Mouse (Mus musculus) left cerebral cortex, postnatal 25 days (tissue): ENCODE results near the gene Cers6. TPM values are rescaled to one million over a fixed set of nuclear protein-coding genes. Genes with fewer than 3 reads are reported as not detected.
A peak's percentile ranks its signal among the peaks of the same experiment; 100 is the strongest.

Source experiments
- DNase-seq, 2 experiments: peaks; one replicate each; pipeline ENCODE4 v3.0.0; 2022; ENCODE audit warnings: low spot score in 2 of 2, mixed read lengths in 1 of 2
- intact Hi-C: fragments of 180-260 bp; cut with DNase I; formaldehyde crosslinking; loops from one replicate; pipeline ENCODE4 v1.15.1; 2025
- total RNA-seq, 2 experiments: library from RNA; stranded (reverse); gene quantifications; 2 replicates each; pipeline ENCODE4 v1.2.3; 2021

Gene Cers6
- total RNA-seq, 2 experiments from 2014 or later: 72.1 to 76.6 TPM

DNA sequence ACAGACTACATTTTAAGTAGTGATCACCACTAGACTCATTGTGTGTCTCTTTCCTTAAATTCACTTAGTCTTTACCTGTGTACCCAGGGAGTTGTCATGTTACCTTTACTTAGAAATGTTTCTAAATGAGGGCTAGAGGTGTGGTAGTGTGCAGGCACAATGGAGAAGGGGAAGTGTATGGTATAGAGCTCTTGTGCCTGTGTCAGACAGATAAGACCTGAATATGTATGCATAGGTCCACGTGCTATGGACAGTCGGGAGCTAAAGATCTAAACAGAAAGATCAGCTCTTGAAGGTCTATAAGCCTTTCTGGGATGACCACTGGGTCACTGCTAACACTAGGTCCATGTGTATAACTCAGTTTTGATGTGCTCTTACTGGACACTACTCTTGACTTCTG lies 87.9 kb downstream of the Cers6 start:
- intact Hi-C loops: no loop called here

GRCm38 (mm10) chr2:68949728-68950127 lies 88.5 kb downstream of the Cers6 start:
- intact Hi-C loops: no loop called here
- no peak for DNase-seq

More for the DNA sequence above, 87.9 kb downstream of the Cers6 start:
- DNase-seq: no peak

DNA sequence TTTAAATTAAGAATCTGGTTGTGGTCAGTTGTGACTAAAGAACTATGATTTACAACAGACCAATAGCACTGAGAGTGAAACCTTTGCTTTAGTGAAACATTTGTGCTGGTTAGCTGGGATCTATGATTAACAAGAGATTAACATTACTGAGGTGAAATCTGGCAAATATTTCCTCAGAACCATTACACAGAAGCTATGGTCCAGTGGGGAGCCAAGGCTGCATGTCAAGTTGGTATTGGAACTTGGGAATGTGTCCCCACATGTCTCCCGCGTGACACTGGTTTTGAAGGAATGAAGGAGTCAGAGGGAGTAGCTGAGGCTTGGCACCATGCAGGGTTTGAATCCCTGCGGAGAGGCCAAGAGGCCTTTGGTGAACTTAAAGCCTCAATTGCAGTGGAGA lies 90.5 kb downstream of the Cers6 start:
- intact Hi-C loops: no loop called here
- no peak for DNase-seq

DNA sequence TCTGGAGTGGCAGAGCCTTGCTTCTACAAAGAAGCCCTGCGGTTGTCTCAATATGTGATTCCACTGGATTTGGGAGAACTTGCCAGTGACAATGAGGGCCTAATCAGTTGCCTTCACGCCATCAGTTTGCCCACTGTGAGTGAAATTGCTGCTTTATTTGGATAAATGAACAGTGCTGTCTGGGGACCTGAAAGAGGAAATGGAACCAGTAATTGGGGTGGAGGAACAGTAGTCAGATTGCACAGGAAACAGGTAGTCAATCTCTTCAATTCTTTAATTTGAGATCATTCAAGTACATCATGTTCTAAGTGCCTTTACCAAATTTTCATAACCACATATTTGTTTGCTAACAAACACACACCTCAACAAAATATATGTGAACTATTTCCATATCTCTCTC lies 92.4 kb downstream of the Cers6 start:
- intact Hi-C loops: no loop called here
- DNase-seq: no peak

GRCm38 (mm10) chr2:68955496-68955895 lies 94.3 kb downstream of the Cers6 start:
- intact Hi-C loops: no loop called here
- no peak for DNase-seq

DNA sequence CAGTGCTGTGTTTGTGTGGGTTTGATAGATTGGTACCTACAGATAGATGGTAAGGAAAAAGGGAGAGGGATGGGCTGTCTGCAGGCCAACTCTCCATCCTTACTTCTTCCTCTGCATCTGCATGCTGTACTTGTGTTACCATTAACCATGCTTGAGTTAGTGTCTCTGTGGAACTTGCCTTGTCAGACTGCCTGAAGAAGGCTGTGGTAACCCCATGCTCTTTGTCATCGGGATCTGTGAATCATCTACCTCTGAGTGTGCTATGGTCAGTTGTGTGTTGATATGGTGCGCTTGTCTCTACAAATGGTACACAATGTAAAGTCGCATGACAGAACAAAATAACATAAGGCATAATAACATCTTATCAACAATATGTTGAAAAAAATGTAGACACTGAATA lies 94.9 kb downstream of the Cers6 start:
- no peak for DNase-seq
- intact Hi-C loops: no loop called here

GRCm38 (mm10) chr2:68957831-68958230 lies 96.6 kb downstream of the Cers6 start:
- DNase-seq: peak in 1 of 2 experiments; percentile 50
- intact Hi-C loops: no loop called here

- no peak for DNase-seq
- intact Hi-C loops: no loop called here
These were observed 98.3 kb downstream of the Cers6 start for GRCm38 (mm10) chr2:68959573-68959972.

DNA sequence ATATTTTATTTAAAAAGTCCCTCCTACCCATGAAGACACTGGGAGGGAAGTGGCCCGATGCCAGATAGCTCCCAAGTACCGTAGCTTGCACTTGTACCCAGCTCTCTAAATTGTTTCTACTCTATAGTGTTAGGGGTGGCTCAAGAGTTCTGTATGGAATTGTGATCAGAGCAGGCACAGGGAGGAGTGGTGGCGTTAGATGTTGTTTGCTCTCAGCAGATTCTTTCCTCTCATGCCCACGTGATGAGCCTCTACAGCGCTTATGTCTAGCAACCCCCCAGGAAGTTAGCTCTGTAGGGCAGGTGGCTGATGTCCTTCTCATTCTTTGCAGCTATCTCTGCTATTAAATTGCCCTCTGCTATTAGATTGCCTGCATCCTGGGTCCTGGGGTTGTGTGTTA lies 98.8 kb downstream of the Cers6 start:
- DNase-seq: no peak
- intact Hi-C loops: no loop called here

- intact Hi-C loops: no loop called here
- DNase-seq: no peak
These were observed 99.4 kb downstream of the Cers6 start for GRCm38 (mm10) chr2:68960620-68961019.

DNA sequence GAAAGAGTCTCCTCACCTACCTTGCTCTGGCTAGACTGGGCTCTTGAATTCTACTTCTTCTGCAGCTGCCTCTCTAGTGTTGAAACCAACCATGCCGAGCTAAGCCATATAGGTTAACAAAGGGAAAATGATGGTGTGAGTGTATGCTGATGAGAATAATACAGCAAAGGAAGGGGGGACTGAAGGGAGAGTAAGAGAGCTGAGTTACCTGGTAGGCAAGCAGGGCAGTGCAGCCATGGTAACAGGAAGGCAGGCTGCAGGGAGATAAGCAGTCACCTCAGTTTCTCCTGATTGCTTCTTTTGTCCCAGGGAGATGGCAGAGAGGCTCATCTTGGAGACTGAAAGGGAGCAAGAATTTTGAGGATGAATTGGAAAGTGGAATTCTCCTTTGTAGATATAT lies 105.1 kb downstream of the Cers6 start:
- DNase-seq: no peak
- intact Hi-C loops: no loop called here

DNA sequence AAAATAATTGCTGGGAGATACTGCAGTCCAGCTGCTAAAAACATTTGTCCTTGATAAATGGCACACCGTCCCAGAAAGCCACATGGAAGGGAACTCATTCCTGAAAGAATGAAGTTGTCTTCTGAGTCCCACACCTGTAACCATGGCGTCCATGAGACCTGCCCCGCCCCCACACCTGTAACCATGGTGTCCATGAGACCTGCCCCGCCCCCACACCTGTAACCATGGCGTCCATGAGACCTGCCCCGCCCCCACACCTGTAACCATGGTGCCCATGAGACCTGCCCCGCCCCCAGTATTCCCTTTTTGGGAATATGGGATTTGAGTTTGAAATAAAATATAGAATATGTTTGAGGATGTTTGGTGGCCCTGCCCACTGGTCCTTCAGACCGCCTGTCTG lies 106.8 kb downstream of the Cers6 start:
- intact Hi-C loops: no loop called here

DNA sequence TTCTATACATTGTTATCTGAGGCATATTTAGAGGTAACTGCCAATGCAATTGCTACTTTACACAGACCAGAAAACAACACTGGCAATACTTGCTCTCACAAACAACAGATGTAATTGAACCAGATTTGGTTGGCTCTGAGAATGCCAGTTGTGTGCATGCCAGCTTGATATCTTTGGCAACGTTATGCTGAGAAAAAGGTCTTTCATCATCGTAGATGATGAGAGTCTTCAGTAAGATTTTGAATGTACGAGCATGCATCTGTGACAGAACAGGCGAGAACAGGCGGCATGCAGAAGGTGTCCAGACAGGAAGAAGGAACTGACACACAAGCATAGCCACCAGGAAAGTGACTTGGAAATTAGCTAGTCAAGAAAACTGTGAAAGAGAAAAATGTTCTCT lies 110.6 kb downstream of the Cers6 start:
- intact Hi-C loops: no loop called here
- peak in 1 of 2 experiments; percentile 46 for DNase-seq

More for the DNA sequence above, 106.8 kb downstream of the Cers6 start:
- no peak for DNase-seq

DNA sequence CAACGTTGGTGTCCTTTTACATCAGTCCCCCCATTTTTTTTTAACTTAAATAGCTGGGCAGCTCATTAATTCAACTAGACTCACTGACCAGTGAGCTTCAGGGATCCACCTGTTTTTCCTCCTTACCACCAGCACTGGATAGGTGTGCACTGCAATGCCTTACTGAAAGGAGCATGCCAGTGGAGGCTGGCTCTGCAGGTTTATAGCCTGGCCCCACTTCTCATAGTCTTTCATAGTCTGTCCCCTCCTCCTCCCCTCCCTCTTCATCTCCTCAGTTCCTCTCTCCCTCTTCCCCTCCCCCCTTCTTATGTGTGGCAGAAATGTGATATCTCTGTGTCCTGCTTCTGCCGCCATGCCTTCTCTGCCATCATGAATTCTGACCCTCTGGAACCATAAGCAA lies 112.5 kb downstream of the Cers6 start:
- DNase-seq: no peak
- intact Hi-C loops: no loop called here

DNA sequence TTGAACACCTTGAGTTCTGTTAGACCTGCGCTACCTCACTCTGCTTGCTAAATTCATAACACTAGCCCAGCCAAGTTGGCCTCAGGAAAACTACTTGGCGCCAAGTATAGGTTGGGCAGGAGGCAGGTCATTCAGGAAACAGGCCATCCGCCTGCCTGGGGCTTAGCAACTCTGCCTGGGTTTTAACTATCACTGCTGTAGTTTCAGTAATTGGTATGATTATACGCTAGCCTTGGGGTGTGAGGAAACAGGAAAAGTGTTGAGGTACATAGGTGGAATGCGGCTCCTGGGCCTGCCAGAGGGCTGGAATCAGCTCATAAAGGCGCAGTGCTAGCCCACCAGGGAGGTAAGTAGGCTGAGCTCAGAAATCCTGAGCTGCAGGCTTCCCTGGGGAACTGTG lies 114.0 kb downstream of the Cers6 start:
- DNase-seq: no peak

GRCm38 (mm10) chr2:68975780-68976179 lies 114.5 kb downstream of the Cers6 start:
- intact Hi-C loops: no loop called here
- no peak for DNase-seq

More for the DNA sequence above, 114.0 kb downstream of the Cers6 start:
- intact Hi-C loops: no loop called here

DNA sequence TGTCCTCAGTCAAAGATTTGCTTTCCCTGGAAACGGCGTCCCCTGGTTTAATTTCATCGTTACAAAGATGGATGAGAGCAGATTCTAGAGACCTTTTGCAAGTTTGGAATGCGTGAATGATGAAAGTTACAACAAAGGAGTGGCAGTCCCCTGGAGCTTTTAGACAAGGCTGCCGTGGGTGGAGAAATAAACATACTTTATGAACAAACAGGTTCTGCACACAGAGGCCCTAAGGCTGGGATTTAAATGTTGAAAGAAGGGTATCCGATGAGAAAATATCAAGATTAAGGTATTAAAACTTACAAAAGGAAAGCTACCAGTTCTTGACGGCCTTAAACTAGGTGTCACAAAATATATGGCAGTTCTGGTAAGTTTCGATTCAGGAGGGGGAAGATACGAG lies 117.0 kb downstream of the Cers6 start:
- intact Hi-C loops: no loop called here
- no peak for DNase-seq

- peak in 1 of 2 experiments; percentile 31 for DNase-seq
These were observed 117.7 kb downstream of the Cers6 start for GRCm38 (mm10) chr2:68978660-68979604.

GRCm38 (mm10) chr2:68981302-68981701 lies 120.1 kb downstream of the Cers6 start:
- DNase-seq: peak in 1 of 2 experiments; percentile 19
- intact Hi-C loops: no loop called here

More at GRCm38 (mm10) chr2:68978660-68979604, 117.7 kb downstream of the Cers6 start:
- intact Hi-C loops: no loop called here

DNA sequence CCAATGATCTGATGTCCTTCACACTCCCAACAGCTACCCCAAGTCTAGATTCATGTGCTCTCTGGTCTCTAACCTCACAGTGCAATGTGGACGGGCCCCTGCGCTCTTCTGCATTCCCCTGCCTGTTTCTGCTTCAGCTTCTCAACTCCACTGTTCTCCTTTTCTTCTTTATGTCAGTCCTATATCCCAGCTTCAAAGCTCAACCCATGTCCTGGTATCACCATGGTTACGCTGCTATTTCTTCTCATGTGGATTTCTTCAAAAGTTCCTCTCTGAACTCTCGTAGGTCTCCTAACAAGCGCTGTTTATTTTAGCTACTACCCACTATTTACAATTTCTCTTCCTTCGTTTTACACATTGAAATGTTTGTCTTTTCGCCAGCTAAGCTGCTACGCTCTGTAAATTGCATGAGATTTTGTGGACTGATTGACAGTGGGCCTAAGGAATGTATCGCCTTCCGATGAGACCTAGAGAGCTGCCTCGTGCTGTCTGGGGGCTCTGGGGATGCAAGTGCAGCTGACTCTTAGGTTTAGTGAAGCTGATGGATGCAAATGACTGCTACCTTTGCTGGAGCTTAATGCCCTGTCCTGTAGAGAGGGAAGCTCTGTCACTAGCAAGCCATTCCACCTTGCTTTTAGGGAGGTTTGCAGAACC lies 120.6 kb downstream of the Cers6 start:
- intact Hi-C loops: no loop called here
- DNase-seq: no peak

GRCm38 (mm10) chr2:68982979-68983378 lies 121.7 kb downstream of the Cers6 start:
- intact Hi-C loops: no loop called here
- DNase-seq: no peak
